Mouse (Mus musculus) cerebellum, adult 11-12 months (tissue): ENCODE results near the gene Prcd.
"Not testable (repeated sequence)": the region's sequence is repeated elsewhere in the genome, so short reads cannot be mapped to it uniquely, and the experiment has no call there.

Experiments used
- DNase-seq: peaks from one replicate; pipeline ENCODE4 v3.0.0; 2022

The Prcd gene

GRCm38 (mm10) chr11:116626299-116627071 is 26.8 kb upstream of the Prcd start, which contains the start of gene Rhbdf2:
Gene Rhbdf2 (minus strand): TSS chr11:116627019.
- peak; percentile 14 for DNase-seq

- DNase-seq = no peak
Measured at GRCm38 (mm10) chr11:116627072-116628020, 26.0 kb upstream of the Prcd start.

- DNase-seq = peak; percentile 79
Measured at GRCm38 (mm10) chr11:116628712-116629111, 24.6 kb upstream of the Prcd start.

- no peak for DNase-seq
Measured at GRCm38 (mm10) chr11:116629472-116629871, 23.9 kb upstream of the Prcd start.

GRCm38 (mm10) chr11:116630171-116630965 is 23.0 kb upstream of the Prcd start:
- no peak for DNase-seq

GRCm38 (mm10) chr11:116632962-116633361 is 20.4 kb upstream of the Prcd start:
- no peak for DNase-seq

GRCm38 (mm10) chr11:116636607-116637006 is 16.7 kb upstream of the Prcd start:
- DNase-seq = not testable (repeated sequence)

- no peak for DNase-seq
Measured at GRCm38 (mm10) chr11:116641168-116641567, 12.2 kb upstream of the Prcd start.

- no peak for DNase-seq
Measured at GRCm38 (mm10) chr11:116641731-116642130, 11.6 kb upstream of the Prcd start.

- peak; percentile 91 for DNase-seq
Measured at GRCm38 (mm10) chr11:116642681-116643578, 10.4 kb upstream of the Prcd start.

GRCm38 (mm10) chr11:116643579-116644224 is 9.6 kb upstream of the Prcd start:
- peak; percentile 65 for DNase-seq

GRCm38 (mm10) chr11:116644225-116645112 is 8.9 kb upstream of the Prcd start:
- DNase-seq = no peak

GRCm38 (mm10) chr11:116645446-116646110 is 7.8 kb upstream of the Prcd start:
- no peak for DNase-seq

- DNase-seq = peak; percentile 52
Measured at GRCm38 (mm10) chr11:116646136-116646535, 7.2 kb upstream of the Prcd start.

GRCm38 (mm10) chr11:116646771-116647170 is 6.6 kb upstream of the Prcd start:
- no peak for DNase-seq

GRCm38 (mm10) chr11:116647340-116647991 is 5.9 kb upstream of the Prcd start:
- no peak for DNase-seq

GRCm38 (mm10) chr11:116648213-116648921 is 5.0 kb upstream of the Prcd start:
- DNase-seq = no peak

GRCm38 (mm10) chr11:116648976-116649375 is 4.4 kb upstream of the Prcd start:
- DNase-seq = no peak
